Comparison of ENCODE assay signal across 19 mouse cellular contexts in the genomic region with DNA sequence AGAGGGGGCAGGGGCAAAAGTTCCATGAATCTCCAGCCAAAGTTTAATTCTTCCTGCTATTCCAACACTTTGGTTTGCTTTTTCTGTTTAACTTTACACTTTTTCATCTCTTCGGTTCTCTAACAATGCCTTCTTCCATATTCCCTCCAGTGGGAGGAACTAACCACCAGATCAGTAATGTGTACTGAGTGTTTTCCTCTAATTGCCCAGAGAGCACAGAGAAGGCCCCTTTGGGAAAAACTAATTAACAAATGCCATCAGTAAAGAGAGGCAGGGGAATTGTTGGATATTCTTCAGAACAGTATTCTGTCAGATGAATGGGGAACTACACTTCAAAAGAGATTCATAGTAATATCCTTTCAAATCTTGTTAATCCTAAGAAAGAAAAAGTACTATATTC.
"Had no signal": no experiment of that assay in that cellular context is flagged by ENCODE, and none has a peak within 500 bp of the region (broad histone marks: within the 10 kb centered on the region; RNA-seq: fewer than 3 reads in every experiment).

No protein-coding gene starts in this region.

- H3K27me3 ChIP-seq: limb, embryonic 12.5 days; limb, embryonic 15.5 days; midbrain, embryonic 12.5 days; midbrain, embryonic 15.5 days; neural tube, embryonic 12.5 days; neural tube, embryonic 15.5 days had no signal

- H3K9ac ChIP-seq: limb, embryonic 12.5 days; limb, embryonic 15.5 days; liver, embryonic 14.5 days; liver, postnatal 0 days; lung, embryonic 14.5 days; midbrain, embryonic 12.5 days; midbrain, embryonic 15.5 days; neural tube, embryonic 12.5 days; neural tube, embryonic 15.5 days had no signal

- H3K36me3 ChIP-seq: limb, embryonic 12.5 days; limb, embryonic 15.5 days; midbrain, embryonic 12.5 days; midbrain, embryonic 15.5 days; neural tube, embryonic 12.5 days; neural tube, embryonic 15.5 days had no signal

- H3K4me1 ChIP-seq: limb, embryonic 12.5 days; limb, embryonic 15.5 days; midbrain, embryonic 12.5 days; midbrain, embryonic 15.5 days; neural tube, embryonic 15.5 days had no signal

- ATAC-seq: liver, postnatal 0 days; lung, postnatal 0 days; midbrain, embryonic 15.5 days had no signal

- DNase-seq: kidney, adult 9 months; kidney, postnatal 25 days; left cerebral cortex, postnatal 4 days; liver, postnatal 0 days; lung, embryonic 14.5 days; thymus, adult 18-20 months; thymus, postnatal 14 days; thymus, postnatal 4 days had no signal

- H3K4me2 ChIP-seq: limb, embryonic 12.5 days; limb, embryonic 15.5 days; liver, embryonic 11.5 days; lung, embryonic 14.5 days; midbrain, embryonic 12.5 days; midbrain, embryonic 15.5 days; neural tube, embryonic 12.5 days; neural tube, embryonic 15.5 days had no signal

- H3K27ac ChIP-seq: kidney, postnatal 0 days; limb, embryonic 12.5 days; limb, embryonic 15.5 days; liver, embryonic 14.5 days; macrophage; midbrain, embryonic 12.5 days; midbrain, embryonic 15.5 days; neural tube, embryonic 12.5 days; neural tube, embryonic 15.5 days had no signal

- H3K9me3 ChIP-seq: limb, embryonic 12.5 days; limb, embryonic 15.5 days; midbrain, embryonic 12.5 days; midbrain, embryonic 15.5 days; neural tube, embryonic 12.5 days; neural tube, embryonic 15.5 days had no signal

- H3K4me3 ChIP-seq: limb, embryonic 12.5 days; limb, embryonic 15.5 days; midbrain, embryonic 12.5 days; midbrain, embryonic 15.5 days; neural tube, embryonic 12.5 days; neural tube, embryonic 15.5 days had no signal
